Mouse (Mus musculus): ENCODE measurements around the gene Gm2a. TPM values are rescaled to one million over a fixed set of nuclear protein-coding genes. Genes with fewer than 3 reads are reported as not detected.

Gm2a gene
- total RNA-seq (2014; rRNA removed), result 31.5 and 46.4 TPM in 2 replicates
- 50.0 and 55.7 TPM in 2 replicates for polyA plus RNA-seq (2015; fragmentation: Nextera tagmentation; extraction: Ambion mirVana)

DNA sequence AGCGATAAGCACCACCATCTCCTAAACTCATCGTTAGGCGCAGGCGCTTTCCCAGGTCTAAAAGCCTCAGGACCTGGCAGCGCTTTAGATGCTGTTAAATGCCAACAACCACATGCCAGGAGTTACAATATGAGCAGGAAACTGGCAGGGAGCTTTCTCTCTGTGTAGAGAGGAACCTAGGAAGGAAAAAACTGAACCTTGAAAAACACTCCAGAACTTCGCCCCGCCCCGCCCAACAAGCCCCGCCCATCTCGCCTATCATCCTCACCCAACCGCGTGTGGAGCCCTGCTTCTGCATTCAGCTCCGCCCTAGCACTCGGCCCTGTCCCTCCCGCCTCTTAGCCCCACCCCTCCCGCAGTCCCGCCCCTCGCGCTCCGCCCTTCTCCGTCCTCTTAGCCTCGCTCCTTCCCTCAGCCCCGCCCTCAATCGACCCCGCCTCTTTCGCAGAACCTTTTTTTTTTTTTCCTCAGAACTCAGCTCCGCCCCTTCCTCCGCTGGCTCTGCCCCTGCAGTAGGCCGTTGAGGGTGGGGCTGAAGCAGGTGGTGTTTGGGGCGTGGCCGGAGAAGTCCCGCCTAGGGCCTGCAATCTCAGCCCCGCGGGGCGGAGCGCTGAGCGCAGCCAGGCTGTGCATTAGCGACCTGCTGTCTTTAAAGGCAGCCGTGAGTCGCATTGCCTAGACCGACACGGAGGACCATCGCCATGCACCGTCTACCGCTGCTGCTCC lies at the start of gene Gm2a:
Gene Gm2a, plus strand, starts transcription at position 653 of the 726 bp plus-strand sequence.
- H3K9me3 ChIP-seq (ENCODE audit: low read length), result no peaks in the 10 kb centered on the region
- peak within 1 kb of the TSS; percentile 79 for H3K27ac ChIP-seq (ENCODE audit: low read depth, low read length)
- DNase-seq (ENCODE audit: low spot score) (peak; percentile 96), ATAC-seq (ENCODE audit: low FRiP score) (peak; percentile 94)
- 2% methylated on average over 40 of the region's 45 CpGs for WGBS
- H3K4me2 ChIP-seq (ENCODE audit: low read depth, low read length, poor library complexity, severe bottlenecking), result peak within 1 kb of the TSS; percentile 67
- H3K36me3 ChIP-seq (ENCODE audit: insufficient read depth, low read length), result no peaks in the 10 kb centered on the region
- peak within 1 kb of the TSS; percentile 61 for H3K4me3 ChIP-seq (ENCODE audit: low read depth, low read length)
- H3K9ac ChIP-seq (replicated peaks; ENCODE audit: low read length, poor library complexity, severe bottlenecking), result peak within 1 kb of the TSS; percentile 81
- no peaks in the 10 kb centered on the region for H3K27me3 ChIP-seq (ENCODE audit: insufficient read depth, low read length)
- peaks cover 4% of the 10 kb centered on the region; the same call in 1 of the 2 replicates for H3K4me1 ChIP-seq (ENCODE audit: insufficient read depth, low read length)
- peak; percentile 1; the same call in 1 of the 2 replicates for TF ChIP-seq CTCF (IDR thresholded peaks at IDR 0.05)

DNA sequence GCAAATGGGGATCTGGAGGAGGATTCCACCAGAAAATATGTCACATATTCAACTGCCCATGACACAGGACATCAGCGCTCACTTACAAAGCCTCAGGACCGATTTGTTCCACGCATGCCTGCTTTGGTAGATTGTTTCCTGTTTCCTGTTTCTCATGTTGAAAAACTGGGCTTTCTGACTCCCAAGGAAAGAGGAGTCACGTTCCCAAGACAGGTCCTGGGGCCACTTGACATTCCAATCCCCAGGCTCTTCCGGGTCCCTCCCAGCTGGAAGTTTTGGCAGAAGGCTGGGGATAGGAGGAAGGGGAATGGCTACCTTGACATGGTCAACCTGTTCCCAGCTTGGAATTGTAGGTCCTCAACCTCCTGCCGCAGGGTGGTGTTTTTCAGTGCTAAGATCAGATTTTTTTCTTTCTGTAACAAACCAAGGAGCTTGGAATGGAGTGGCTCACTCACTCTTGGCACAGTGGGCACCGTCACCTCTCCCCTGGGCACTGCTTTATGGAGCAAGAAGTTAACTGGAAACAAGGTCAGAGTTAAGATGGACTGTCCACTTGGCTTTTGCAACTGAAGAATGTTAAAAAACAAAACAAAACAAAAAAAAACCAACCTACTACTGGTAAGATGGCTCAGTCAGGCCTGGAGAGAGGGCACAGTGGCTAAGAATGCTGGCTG lies 46.9 kb upstream of the Gm2a start:
- Histone ChIP-seq H3K27ac (ENCODE audit: low read depth, low read length) (no peak overlapping the region), H3K9ac (replicated peaks; ENCODE audit: low read length, poor library complexity, severe bottlenecking) (no peak overlapping the region), H3K9me3 (ENCODE audit: low read length) (no peaks in the 10 kb centered on the region), H3K4me2 (ENCODE audit: low read depth, low read length, poor library complexity, severe bottlenecking) (no peak overlapping the region), H3K27me3 (ENCODE audit: insufficient read depth, low read length) (no peaks in the 10 kb centered on the region), H3K4me3 (ENCODE audit: low read depth, low read length) (no peak overlapping the region), H3K36me3 (ENCODE audit: insufficient read depth, low read length) (no peaks in the 10 kb centered on the region), H3K4me1 (ENCODE audit: insufficient read depth, low read length) (no peaks in the 10 kb centered on the region)
- ATAC-seq (ENCODE audit: low FRiP score) (no peak), DNase-seq (ENCODE audit: low spot score) (no peak)
- 89% methylated on average over 7 of the region's 7 CpGs for WGBS
- no peak for TF ChIP-seq CTCF (IDR thresholded peaks at IDR 0.05)

DNA sequence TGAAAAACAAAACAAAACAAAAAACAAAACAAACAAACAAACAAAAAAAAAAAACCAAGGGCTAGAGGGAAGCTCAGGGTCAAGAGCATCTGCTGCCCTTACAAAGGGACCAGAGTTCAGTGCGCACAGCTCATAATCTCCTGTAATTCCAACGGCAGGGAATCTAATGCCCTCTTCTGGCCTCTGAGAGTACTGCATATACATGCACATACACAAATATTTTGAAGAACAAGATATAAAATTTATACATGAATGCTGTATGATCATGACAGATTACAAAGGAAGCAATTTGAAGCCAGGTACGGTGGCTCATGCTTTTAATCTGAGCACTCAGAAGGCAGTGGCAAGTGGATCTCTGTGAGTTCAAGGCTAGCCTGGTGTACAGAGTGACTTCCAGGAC lies 40.4 kb upstream of the Gm2a start:
- DNase-seq (ENCODE audit: low spot score), result no peak

DNA sequence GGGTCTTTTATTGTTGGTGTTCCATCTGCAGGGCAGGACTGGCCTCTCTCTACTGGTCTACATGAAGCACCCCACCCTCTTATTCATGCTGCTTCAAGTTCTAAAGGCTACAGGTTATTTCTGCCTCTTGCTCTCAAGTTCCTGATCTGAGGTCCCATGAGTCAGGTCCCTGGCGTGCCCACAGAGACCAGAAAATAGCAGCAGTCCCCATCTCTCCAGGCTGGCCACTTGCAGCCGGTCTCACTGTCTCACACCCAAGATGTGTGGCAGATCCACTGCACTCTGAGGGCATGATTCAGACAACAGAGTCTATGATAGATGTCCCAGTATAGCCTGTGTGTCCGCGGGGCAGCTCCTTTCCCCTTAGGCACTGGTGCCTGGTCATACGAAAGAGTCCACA lies 37.1 kb upstream of the Gm2a start:
- Histone ChIP-seq H3K4me1 (ENCODE audit: insufficient read depth, low read length) (no peaks in the 10 kb centered on the region), H3K27ac (ENCODE audit: low read depth, low read length) (no peak overlapping the region), H3K4me3 (ENCODE audit: low read depth, low read length) (no peak overlapping the region), H3K27me3 (ENCODE audit: insufficient read depth, low read length) (no peaks in the 10 kb centered on the region), H3K4me2 (ENCODE audit: low read depth, low read length, poor library complexity, severe bottlenecking) (no peak overlapping the region), H3K9me3 (ENCODE audit: low read length) (no peaks in the 10 kb centered on the region), H3K36me3 (ENCODE audit: insufficient read depth, low read length) (no peaks in the 10 kb centered on the region), H3K9ac (replicated peaks; ENCODE audit: low read length, poor library complexity, severe bottlenecking) (no peak overlapping the region)
- DNase-seq (ENCODE audit: low spot score) (no peak), ATAC-seq (ENCODE audit: low FRiP score) (no peak)
- no peak for TF ChIP-seq CTCF (IDR thresholded peaks at IDR 0.05)
- 92% methylated on average over 5 of the region's 5 CpGs for WGBS

More for the DNA sequence above, 40.4 kb upstream of the Gm2a start:
- whole genome bisulfite sequencing, result 83% methylated on average over 3 of the region's 3 CpGs
- no peak overlapping the region for H3K4me2 ChIP-seq (ENCODE audit: low read depth, low read length, poor library complexity, severe bottlenecking)
- H3K9me3 ChIP-seq (ENCODE audit: low read length), result no peaks in the 10 kb centered on the region
- ATAC-seq (ENCODE audit: low FRiP score), result no peak
- TF ChIP-seq CTCF (IDR thresholded peaks at IDR 0.05), result peak; percentile 35
- H3K4me3 ChIP-seq (ENCODE audit: low read depth, low read length), result no peak overlapping the region
- H3K9ac ChIP-seq (replicated peaks; ENCODE audit: low read length, poor library complexity, severe bottlenecking), result no peak overlapping the region
- H3K27me3 ChIP-seq (ENCODE audit: insufficient read depth, low read length), result no peaks in the 10 kb centered on the region
- no peaks in the 10 kb centered on the region for H3K4me1 ChIP-seq (ENCODE audit: insufficient read depth, low read length)
- H3K36me3 ChIP-seq (ENCODE audit: insufficient read depth, low read length), result no peaks in the 10 kb centered on the region
- H3K27ac ChIP-seq (ENCODE audit: low read depth, low read length), result no peak overlapping the region

DNA sequence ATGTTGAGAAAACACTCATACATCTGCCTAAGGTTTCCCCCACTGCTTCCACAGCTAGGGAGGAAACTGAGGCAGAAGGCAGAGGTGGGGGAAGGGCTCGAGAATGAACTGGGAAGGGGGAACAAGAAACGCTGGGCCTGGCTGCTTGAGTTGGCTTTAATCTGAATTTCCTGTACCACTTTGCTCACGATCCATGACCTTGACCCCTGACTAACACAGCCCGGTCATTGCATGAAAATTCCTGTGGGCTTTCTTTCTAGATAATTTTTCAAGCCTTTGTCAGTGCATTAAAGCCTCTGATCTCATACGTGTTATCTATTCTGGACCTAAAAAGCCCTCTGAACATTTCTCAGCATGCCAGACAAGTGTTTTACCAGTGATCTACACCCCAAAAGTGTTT lies 35.1 kb upstream of the Gm2a start:
- Histone ChIP-seq H3K9ac (replicated peaks; ENCODE audit: low read length, poor library complexity, severe bottlenecking) (no peak overlapping the region), H3K9me3 (ENCODE audit: low read length) (no peaks in the 10 kb centered on the region), H3K36me3 (ENCODE audit: insufficient read depth, low read length) (no peaks in the 10 kb centered on the region), H3K27me3 (ENCODE audit: insufficient read depth, low read length) (no peaks in the 10 kb centered on the region), H3K4me2 (ENCODE audit: low read depth, low read length, poor library complexity, severe bottlenecking) (no peak overlapping the region), H3K4me3 (ENCODE audit: low read depth, low read length) (no peak overlapping the region), H3K4me1 (ENCODE audit: insufficient read depth, low read length) (no peaks in the 10 kb centered on the region), H3K27ac (ENCODE audit: low read depth, low read length) (no peak overlapping the region)
- no peak for ATAC-seq (ENCODE audit: low FRiP score)
- no peak for TF ChIP-seq CTCF (IDR thresholded peaks at IDR 0.05)
- 60% methylated on average over 5 of the region's 5 CpGs for WGBS
- DNase-seq (ENCODE audit: low spot score), result no peak

DNA sequence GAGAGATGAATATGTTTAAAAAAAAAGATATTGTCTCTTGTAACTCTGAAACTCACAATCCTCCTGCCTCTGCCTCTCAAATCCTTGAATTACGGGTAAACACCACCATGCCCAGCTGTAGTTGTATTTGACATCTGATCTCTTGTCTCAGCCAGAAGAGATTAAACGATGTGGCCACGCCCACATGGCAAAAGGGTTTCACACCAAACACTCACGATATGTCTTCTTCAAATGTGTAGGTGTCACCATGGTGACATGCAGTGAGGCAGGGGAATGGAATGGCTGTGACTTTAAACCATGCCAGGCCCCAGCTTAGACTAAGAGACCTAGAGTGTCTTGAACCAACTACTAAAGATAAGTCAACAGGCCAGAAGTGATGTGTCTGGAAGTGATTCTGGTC lies 31.0 kb upstream of the Gm2a start:
- no peak overlapping the region for H3K4me3 ChIP-seq (ENCODE audit: low read depth, low read length)
- no peaks in the 10 kb centered on the region for H3K27me3 ChIP-seq (ENCODE audit: insufficient read depth, low read length)
- no peak for TF ChIP-seq CTCF (IDR thresholded peaks at IDR 0.05)
- WGBS, result 54% methylated on average over 4 of the region's 4 CpGs
- no peak overlapping the region for H3K27ac ChIP-seq (ENCODE audit: low read depth, low read length)
- DNase-seq (ENCODE audit: low spot score) (no peak), ATAC-seq (ENCODE audit: low FRiP score) (no peak)
- H3K9me3 ChIP-seq (ENCODE audit: low read length), result no peaks in the 10 kb centered on the region
- H3K9ac ChIP-seq (replicated peaks; ENCODE audit: low read length, poor library complexity, severe bottlenecking), result no peak overlapping the region
- no peaks in the 10 kb centered on the region for H3K4me1 ChIP-seq (ENCODE audit: insufficient read depth, low read length)
- no peak overlapping the region for H3K4me2 ChIP-seq (ENCODE audit: low read depth, low read length, poor library complexity, severe bottlenecking)
- no peaks in the 10 kb centered on the region for H3K36me3 ChIP-seq (ENCODE audit: insufficient read depth, low read length)
